Mouse (Mus musculus) left cerebral cortex, postnatal 10 days (tissue): ENCODE data around the gene Magea5. TPM values are rescaled to one million over a fixed set of nuclear protein-coding genes. Genes with fewer than 3 reads are reported as not detected.
"Not testable (repeated sequence)": the region's sequence is repeated elsewhere in the genome, so short reads cannot be mapped to it uniquely, and the experiment has no call there.

Experiments
- DNase-seq, 2 experiments: peaks; one replicate each; pipeline ENCODE4 v3.0.0; 2021 to 2022; ENCODE audit warnings: low spot score in 2 of 2, mixed read lengths in 1 of 2; ENCODE audit errors: extremely low spot score in 1 of 2
- intact Hi-C: fragments of 180-260 bp; cut with DNase I; formaldehyde crosslinking; loops from one replicate; pipeline ENCODE4 v1.15.1; 2025
- total RNA-seq, 2 experiments: library from RNA; stranded (reverse); gene quantifications; 2 replicates each; pipeline ENCODE4 v1.2.3; 2021

Gene Magea5
- total RNA-seq, result not detected

GRCm38 (mm10) chrX:155063045-155063444 lies at the start of gene Magea5:
Gene Magea5, minus strand, starts transcription at chrX:155063145.
- intact Hi-C loops, DNase-seq: not testable (repeated sequence)

- intact Hi-C loops, result no loop called here
- DNase-seq, result peak in 1 of 2 experiments; percentile 2
Observed at GRCm38 (mm10) chrX:155098024-155098423, 35.1 kb upstream of the Magea5 start.

GRCm38 (mm10) chrX:155093566-155093965 lies 30.6 kb upstream of the Magea5 start, which contains the start of gene Magea2:
Gene Magea2, minus strand, starts transcription at chrX:155093666.
- intact Hi-C loops, result not testable (repeated sequence)

GRCm38 (mm10) chrX:155089693-155090092 lies 26.7 kb upstream of the Magea5 start, which contains the start of gene Magea1:
Gene Magea1, minus strand, starts transcription at chrX:155089793.
- intact Hi-C loops, DNase-seq: not testable (repeated sequence)

More at GRCm38 (mm10) chrX:155093566-155093965, 30.6 kb upstream of the Magea5 start, which contains the start of gene Magea2:
- not testable (repeated sequence) for DNase-seq

Other genes with a start within 250 kb of the Magea5 start
- gene Cldn34b1, start 172.9 kb downstream of the Magea5 start, total RNA-seq, result not detected
- not detected for gene Magea6, start 127.2 kb downstream of the Magea5 start, total RNA-seq
- gene Magea3, start 113.6 kb downstream of the Magea5 start, total RNA-seq, result not detected
- gene Magea8, start 67.3 kb downstream of the Magea5 start, total RNA-seq, result not detected
- not detected for gene Magea1, start 26.6 kb upstream of the Magea5 start, total RNA-seq
- gene Magea2, start 30.5 kb upstream of the Magea5 start, total RNA-seq, result not detected
- not detected for gene Cldn34b2, start 65.3 kb upstream of the Magea5 start, total RNA-seq
- 10 to 100 TPM; 52.4 to 57.1 TPM for gene Sat1, start 153.3 kb upstream of the Magea5 start, total RNA-seq
- 10 to 100 TPM; 33.6 to 33.8 TPM for gene Acot9, start 199.3 kb upstream of the Magea5 start, total RNA-seq